Mouse (Mus musculus) MEL (cell line): ENCODE results near the gene Sult5a1. TPM values are rescaled to one million over a fixed set of nuclear protein-coding genes. Genes with fewer than 3 reads are reported as not detected.

Experiments used
- DNase-seq: peaks from one replicate; pipeline ENCODE4 v3.0.0; 2011; ENCODE audit warnings: low read depth, low spot score
- H3K27ac ChIP-seq: 2 replicates; pipeline ENCODE4 v1.5.1; 2012; ENCODE audit warnings: low read depth, mild to moderate bottlenecking, control low read depth, low read length, moderate library complexity; ENCODE audit not compliant: control insufficient read depth
- H3K27me3 ChIP-seq, 2 experiments: fragments of 150-350 bp in 1 of 2; sonication (generic) in 1 of 2; 2 replicates each; pipeline ENCODE4 v1.6.1; 2012; ENCODE audit warnings: low read length in 2 of 2, mild to moderate bottlenecking in 2 of 2, improper control_type of control experiment in 1 of 2, moderate library complexity in 1 of 2; ENCODE audit not compliant: insufficient read depth in 2 of 2, control insufficient read depth in 1 of 2
- H3K36me3 ChIP-seq, 2 experiments: 2 replicates each; pipeline ENCODE4 v1.6.1; 2012 to 2014; ENCODE audit warnings: low read length in 2 of 2, improper control_type of control experiment in 1 of 2, inconsistent platforms in 1 of 2, mild to moderate bottlenecking in 1 of 2; ENCODE audit not compliant: insufficient read depth in 2 of 2, control insufficient read depth in 1 of 2
- H3K4me1 ChIP-seq, 2 experiments: fragments of 150-350 bp in 1 of 2; sonication (generic) in 1 of 2; 2 replicates each; pipeline ENCODE4 v1.6.1; 2012; ENCODE audit warnings: low read length in 2 of 2, improper control_type of control experiment in 1 of 2, mild to moderate bottlenecking in 1 of 2; ENCODE audit not compliant: insufficient read depth in 2 of 2, control insufficient read depth in 1 of 2
- H3K4me3 ChIP-seq, 2 experiments: fragments of 150-350 bp in 1 of 2; sonication (generic) in 1 of 2; 2 replicates each; pipeline ENCODE4 v1.5.1; 2012; ENCODE audit warnings: low read depth in 2 of 2, low read length in 2 of 2, mild to moderate bottlenecking in 2 of 2, moderate library complexity in 2 of 2, control low read depth in 1 of 2, improper control_type of control experiment in 1 of 2; ENCODE audit not compliant: control insufficient read depth in 1 of 2, insufficient read depth in 1 of 2
- H3K79me2 ChIP-seq: 2 replicates; pipeline ENCODE4 v1.6.1; 2012; ENCODE audit warnings: mild to moderate bottlenecking, low read length, moderate library complexity; ENCODE audit not compliant: control insufficient read depth, poor library complexity, insufficient read depth
- H3K9ac ChIP-seq: 2 replicates; pipeline ENCODE4 v1.6.1; 2012; ENCODE audit warnings: low read depth, mild to moderate bottlenecking, control low read depth, low read length, moderate library complexity; ENCODE audit not compliant: control insufficient read depth, poor library complexity, severe bottlenecking
- H3K9me3 ChIP-seq: fragments of 150-350 bp; sonication (generic); replicated peaks from 2 replicates; pipeline ENCODE4 v1.6.1; 2012; ENCODE audit warnings: mild to moderate bottlenecking, low read length, improper control_type of control experiment, moderate library complexity; ENCODE audit not compliant: insufficient read depth
- CHD1 ChIP-seq: IDR thresholded peaks from 2 replicates; pipeline ENCODE4 v1.6.1; 2012; ENCODE audit warnings: low read depth, mild to moderate bottlenecking, inconsistent platforms, low read length, improper control_type of control experiment
- CHD2 ChIP-seq: IDR thresholded peaks from 2 replicates; pipeline ENCODE4 v1.6.1; 2011; ENCODE audit warnings: low read length, improper control_type of control experiment
- CTCF ChIP-seq, 3 experiments: IDR thresholded peaks in 2 of 3; conservative IDR thresholded peaks in 1 of 3; 2 replicates each; pipeline ENCODE4 v1.5.1; 2011 to 2012; ENCODE audit warnings: low read length in 3 of 3, low read depth in 2 of 3, mild to moderate bottlenecking in 2 of 3, improper control_type of control experiment in 1 of 3, inconsistent platforms in 1 of 3, mixed read lengths in 1 of 3, moderate library complexity in 1 of 3; ENCODE audit not compliant: control insufficient read depth in 1 of 3, insufficient read depth in 1 of 3, poor library complexity in 1 of 3, severe bottlenecking in 1 of 3
- ELF1 ChIP-seq: IDR thresholded peaks from 2 replicates; pipeline ENCODE4 v1.6.1; 2014; ENCODE audit warnings: low read depth, mild to moderate bottlenecking, inconsistent platforms, low read length, improper control_type of control experiment, moderate library complexity
- EP300 ChIP-seq, 2 experiments: IDR thresholded peaks; 2 replicates each; pipeline ENCODE4 v1.6.1; 2011; ENCODE audit warnings: improper control_type of control experiment in 2 of 2, low read length in 2 of 2, low read depth in 1 of 2, mild to moderate bottlenecking in 1 of 2
- ETS1 ChIP-seq: IDR thresholded peaks from 2 replicates; pipeline ENCODE4 v1.6.1; 2012; ENCODE audit warnings: low read depth, mild to moderate bottlenecking, inconsistent platforms, low read length, improper control_type of control experiment, moderate library complexity
- GABPA ChIP-seq: IDR thresholded peaks from 2 replicates; pipeline ENCODE4 v1.6.1; 2012; ENCODE audit warnings: low read depth, mild to moderate bottlenecking, inconsistent platforms, low read length, improper control_type of control experiment, moderate library complexity
- GATA1 ChIP-seq: IDR thresholded peaks from 2 replicates; pipeline ENCODE4 v1.6.1; 2011; ENCODE audit warnings: low read depth, low read length, improper control_type of control experiment
- HCFC1 ChIP-seq: IDR thresholded peaks from 2 replicates; pipeline ENCODE4 v1.6.1; 2012; ENCODE audit warnings: low read depth, mild to moderate bottlenecking, inconsistent platforms, low read length, improper control_type of control experiment, moderate library complexity
- JUND ChIP-seq: IDR thresholded peaks from 2 replicates; pipeline ENCODE4 v1.6.1; 2011; ENCODE audit warnings: low read depth, mild to moderate bottlenecking, improper control_type of control experiment, low read length
- KAT2A ChIP-seq: conservative IDR thresholded peaks from 2 replicates; pipeline ENCODE4 v1.6.1; 2012; ENCODE audit warnings: low read depth, low read length, improper control_type of control experiment, inconsistent platforms
- MAFK ChIP-seq: IDR thresholded peaks from 2 replicates; pipeline ENCODE4 v1.6.1; 2011; ENCODE audit warnings: low read depth, mild to moderate bottlenecking, low read length, improper control_type of control experiment, borderline replicate concordance
- MAX ChIP-seq: IDR thresholded peaks from 2 replicates; pipeline ENCODE4 v1.6.1; 2011; ENCODE audit warnings: low read length, improper control_type of control experiment
- MAZ ChIP-seq: IDR thresholded peaks from 2 replicates; pipeline ENCODE4 v1.6.1; 2012; ENCODE audit warnings: low read depth, mild to moderate bottlenecking, inconsistent platforms, low read length, improper control_type of control experiment
- MXI1 ChIP-seq: IDR thresholded peaks from 2 replicates; pipeline ENCODE4 v1.6.1; 2011; ENCODE audit warnings: mild to moderate bottlenecking, low read depth, low read length, improper control_type of control experiment
- MYB ChIP-seq: IDR thresholded peaks from 2 replicates; pipeline ENCODE4 v1.6.1; 2011; ENCODE audit warnings: mild to moderate bottlenecking, low read depth, low read length, improper control_type of control experiment
- MYC ChIP-seq: IDR thresholded peaks from 2 replicates; pipeline ENCODE4 v1.6.1; 2011; ENCODE audit warnings: low read depth, mild to moderate bottlenecking, low read length, improper control_type of control experiment, moderate library complexity
- NELFE ChIP-seq: IDR thresholded peaks from 2 replicates; pipeline ENCODE4 v1.6.1; 2011; ENCODE audit warnings: low read depth, low read length, improper control_type of control experiment
- NRF1 ChIP-seq: IDR thresholded peaks from 2 replicates; pipeline ENCODE4 v1.6.1; 2014; ENCODE audit warnings: low read depth, mild to moderate bottlenecking, inconsistent platforms, low read length, improper control_type of control experiment, moderate library complexity; ENCODE audit not compliant: poor library complexity, insufficient read depth, severe bottlenecking
- POLR2A ChIP-seq, 2 experiments: IDR thresholded peaks; 2 replicates each; pipeline ENCODE4 v1.6.1; 2011 to 2012; ENCODE audit warnings: low read length in 2 of 2, mild to moderate bottlenecking in 2 of 2, control low read depth in 1 of 2, improper control_type of control experiment in 1 of 2, low read depth in 1 of 2, moderate library complexity in 1 of 2; ENCODE audit not compliant: control insufficient read depth in 1 of 2, insufficient read depth in 1 of 2, poor library complexity in 1 of 2
- POLR2AphosphoS2 ChIP-seq: IDR thresholded peaks from 2 replicates; pipeline ENCODE4 v1.6.1; 2011; ENCODE audit warnings: low read length, improper control_type of control experiment
- POLR2AphosphoS5 ChIP-seq: IDR thresholded peaks from 2 replicates; pipeline ENCODE4 v1.6.1; 2012; ENCODE audit warnings: low read depth, borderline replicate concordance, mild to moderate bottlenecking, inconsistent platforms, low read length, moderate library complexity, mixed read lengths
- SIN3A ChIP-seq: IDR thresholded peaks from 2 replicates; pipeline ENCODE4 v1.6.1; 2012; ENCODE audit warnings: low read length, improper control_type of control experiment, inconsistent platforms
- SMC3 ChIP-seq: IDR thresholded peaks from 2 replicates; pipeline ENCODE4 v1.6.1; 2011; ENCODE audit warnings: low read depth, low read length, improper control_type of control experiment
- TAL1 ChIP-seq: IDR thresholded peaks from 2 replicates; pipeline ENCODE4 v1.6.1; 2012; ENCODE audit warnings: mild to moderate bottlenecking, inconsistent platforms, low read length, moderate library complexity, mixed read lengths
- TBP ChIP-seq: IDR thresholded peaks from 2 replicates; pipeline ENCODE4 v1.8.0; 2011; ENCODE audit warnings: low read depth, low read length, improper control_type of control experiment
- TCF12 ChIP-seq: IDR thresholded peaks from 2 replicates; pipeline ENCODE4 v1.6.1; 2014; ENCODE audit warnings: low read depth, mild to moderate bottlenecking, inconsistent platforms, low read length, improper control_type of control experiment, moderate library complexity
- USF2 ChIP-seq, 2 experiments: IDR thresholded peaks; 2 replicates each; pipeline ENCODE4 v1.6.1; 2011 to 2012; ENCODE audit warnings: improper control_type of control experiment in 2 of 2, low read length in 2 of 2, borderline replicate concordance in 1 of 2, inconsistent platforms in 1 of 2, low read depth in 1 of 2, mild to moderate bottlenecking in 1 of 2; ENCODE audit not compliant: insufficient read depth in 1 of 2
- ZC3H11A ChIP-seq: IDR thresholded peaks from 2 replicates; pipeline ENCODE4 v1.6.1; 2012; ENCODE audit warnings: low read depth, mild to moderate bottlenecking, inconsistent platforms, low read length, improper control_type of control experiment
- ZKSCAN1 ChIP-seq: IDR thresholded peaks from 2 replicates; pipeline ENCODE4 v1.6.1; 2012; ENCODE audit warnings: low read depth, mild to moderate bottlenecking, inconsistent platforms, low read length, improper control_type of control experiment, moderate library complexity
- ZMIZ1 ChIP-seq: IDR thresholded peaks from 2 replicates; pipeline ENCODE4 v1.6.1; 2012; ENCODE audit warnings: low read depth, mild to moderate bottlenecking, inconsistent platforms, low read length, improper control_type of control experiment, moderate library complexity
- ZNF384 ChIP-seq: IDR thresholded peaks from 2 replicates; pipeline ENCODE4 v1.6.1; 2012; ENCODE audit warnings: low read depth, mild to moderate bottlenecking, inconsistent platforms, low read length, improper control_type of control experiment
- polyA plus RNA-seq, 2 experiments: library from polyadenylated mRNA; stranded (reverse) in 1 of 2; unstranded in 1 of 2; fragments of >175 nt in 1 of 2; fragments of >200 nt in 1 of 2; gene quantifications; 2 replicates each; pipeline versions ENCODE4 v1.2.1 to v1.2.4; 2012; ENCODE audit warnings: low replicate concordance in 2 of 2, low read depth in 1 of 2; ENCODE audit not compliant: insufficient read length in 2 of 2, insufficient read depth in 1 of 2, missing spikeins in 1 of 2
- total RNA-seq: library from RNA; depleted of rRNA; stranded (reverse); fragments of 300-350 nt; gene quantifications from 2 replicates; pipeline ENCODE4 v1.2.3, GENCODE M21; 2012

Sult5a1 gene
- total and polyA plus RNA-seq, 3 experiments = 0.15 TPM; not detected in 2

GRCm38 (mm10) chr8:123101735-123102685 lies 56.1 kb downstream of the Sult5a1 start, which contains the start of gene Rpl13:
Gene Rpl13 (plus strand): TSS chr8:123102350.
- DNase-seq = peak; percentile 97
- H3K27ac ChIP-seq = peak within 1 kb of the TSS; percentile 79
- H3K9me3 ChIP-seq = no peaks in the 10 kb centered on the region
- H3K36me3 ChIP-seq = peaks cover 13 to 15% of the 10 kb centered on the region in 2 experiments
- H3K79me2 ChIP-seq = peaks cover 26% of the 10 kb centered on the region
- no peaks in the 10 kb centered on the region for H3K27me3 ChIP-seq
- H3K4me1 ChIP-seq = peaks cover 0 to 8% of the 10 kb centered on the region in 2 experiments; a peak in 1 of 4 replicates
- peak within 1 kb of the TSS; percentile 92 for H3K9ac ChIP-seq
- TF ChIP-seq GABPA (no peak), ZKSCAN1 (no peak), EP300 (IDR thresholded peaks at IDR 0.05; ENCODE audit: low read depth in 1 of 2, low read length in 2 of 2) (no peak), MAX (peak; percentile 89; the same call in 1 of the 2 replicates), CHD2 (no peak), ZNF384 (no peak), TAL1 (no peak), CTCF (IDR thresholded peaks at IDR 0.05 in 2 of 3, conservative IDR thresholded peaks at IDR 0.05 in 1 of 3; ENCODE audit: control insufficient read depth in 1 of 3, insufficient read depth in 1 of 3, low read depth in 2 of 3, low read length in 3 of 3, poor library complexity in 1 of 3, severe bottlenecking in 1 of 3) (no peak; a peak in 1 of 6 replicates), ELF1 (peak; percentile 37; the same call in 1 of the 2 replicates), NELFE (peak; percentile 98), GATA1 (peak; percentile 7; the same call in 1 of the 2 replicates), JUND (no peak), MXI1 (peak; percentile 74), MAZ (peak; percentile 67; the same call in 1 of the 2 replicates), KAT2A (peak; percentile 80), ZC3H11A (no peak), ZMIZ1 (peak; percentile 94), HCFC1 (peak; percentile 92), SIN3A (peak; percentile 91), POLR2AphosphoS2 (peak; percentile 99), POLR2A (IDR thresholded peaks at IDR 0.05; ENCODE audit: control insufficient read depth in 1 of 2, insufficient read depth in 1 of 2, low read depth in 1 of 2, low read length in 2 of 2, poor library complexity in 1 of 2) (peak; percentile 93 to 98), SMC3 (0 out of 2 replicates have a peak, but pooled peaks have one; percentile 6), TCF12 (peak; percentile 87), ETS1 (peak; percentile 16; the same call in 1 of the 2 replicates), CHD1 (peak; percentile 96), MYB (peak; percentile 31; the same call in 1 of the 2 replicates), MYC (peak; percentile 95), USF2 (IDR thresholded peaks at IDR 0.05; ENCODE audit: borderline replicate concordance in 1 of 2, insufficient read depth in 1 of 2, low read depth in 1 of 2, low read length in 2 of 2) (no peak), NRF1 (no peak), MAFK (no peak), TBP (peak; percentile 97), POLR2AphosphoS5 (peak; percentile 86; the same call in 1 of the 2 replicates)
- H3K4me3 ChIP-seq = peak within 1 kb of the TSS; percentile 74 to 81
